Mouse (Mus musculus) heart, adult 11 months (tissue): ENCODE data around the gene Wap.

ENCODE experiments used
- DNase-seq: peaks from one replicate; pipeline ENCODE4 v3.0.0; 2022

The Wap gene

GRCm38 (mm10) chr11:6596205-6596604, 42.2 kb downstream of the Wap start:
- peak; percentile 88 for DNase-seq

- DNase-seq = no peak
Measured at GRCm38 (mm10) chr11:6595339-6595738, 43.1 kb downstream of the Wap start.

- no peak for DNase-seq
Measured at GRCm38 (mm10) chr11:6594845-6595244, 43.6 kb downstream of the Wap start.

- no peak for DNase-seq
Measured at GRCm38 (mm10) chr11:6593406-6593805, 45.0 kb downstream of the Wap start.

GRCm38 (mm10) chr11:6590933-6591675, 47.3 kb downstream of the Wap start:
- no peak for DNase-seq

- DNase-seq = no peak
Measured at GRCm38 (mm10) chr11:6589838-6590237, 48.6 kb downstream of the Wap start.

GRCm38 (mm10) chr11:6588295-6588694, 50.1 kb downstream of the Wap start:
- DNase-seq = peak; percentile 90

- no peak for DNase-seq
Measured at GRCm38 (mm10) chr11:6587249-6587940, 51.0 kb downstream of the Wap start.

- peak; percentile 93 for DNase-seq
Measured at GRCm38 (mm10) chr11:6586660-6587059, 51.8 kb downstream of the Wap start.

- DNase-seq = no peak
Measured at GRCm38 (mm10) chr11:6585748-6586147, 52.7 kb downstream of the Wap start.
